Mouse (Mus musculus) thymus, postnatal 4 days (tissue): ENCODE measurements around the gene Srpk2.
"Not testable (repeated sequence)": the region's sequence is repeated elsewhere in the genome, so short reads cannot be mapped to it uniquely, and the experiment has no call there.

ENCODE experiments used
- DNase-seq: peaks from one replicate; pipeline ENCODE4 v3.0.0; 2021

Srpk2 gene

DNA sequence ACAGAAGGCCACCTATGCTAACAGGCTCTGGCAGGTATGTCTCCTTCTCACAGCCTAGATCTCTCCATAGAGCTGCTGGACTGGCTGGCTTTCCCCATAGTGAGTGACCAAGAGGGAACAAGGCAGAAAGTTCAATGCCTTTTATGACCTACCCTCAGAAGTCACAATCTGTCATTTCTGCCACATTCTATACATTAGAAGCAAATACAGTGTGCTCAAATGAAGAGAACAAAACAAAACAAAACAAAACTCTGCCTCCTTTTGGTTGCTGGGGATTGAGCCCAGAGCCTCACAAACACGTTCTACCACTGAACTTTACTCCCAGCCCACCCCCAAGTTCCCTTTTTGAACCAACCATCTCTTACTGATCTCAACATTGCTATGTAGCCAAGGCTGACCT lies at the start of gene Srpk2:
Gene Srpk2 (minus strand): TSS at position 101 of the 400 bp plus-strand sequence.
- no peak for DNase-seq

DNA sequence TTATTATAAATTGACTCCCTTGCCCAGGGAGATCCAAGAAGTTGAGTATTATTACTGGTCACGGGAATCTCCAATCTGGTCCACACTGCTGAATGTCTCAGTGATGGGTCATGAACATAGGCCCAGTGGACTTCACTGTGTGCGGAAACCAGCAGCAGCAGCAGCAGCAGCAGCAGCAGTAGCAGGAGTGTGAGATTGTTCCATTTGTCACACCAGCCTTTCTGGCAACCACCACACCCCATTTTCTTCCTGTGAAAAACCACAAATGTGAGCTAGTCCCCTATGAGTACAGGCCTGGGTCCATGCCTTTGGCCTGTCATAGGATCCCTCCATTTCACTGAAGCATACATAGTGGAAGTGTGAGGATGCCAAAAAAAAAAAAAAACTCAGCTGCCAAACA lies 37.5 kb upstream of the Srpk2 start:
- no peak for DNase-seq

DNA sequence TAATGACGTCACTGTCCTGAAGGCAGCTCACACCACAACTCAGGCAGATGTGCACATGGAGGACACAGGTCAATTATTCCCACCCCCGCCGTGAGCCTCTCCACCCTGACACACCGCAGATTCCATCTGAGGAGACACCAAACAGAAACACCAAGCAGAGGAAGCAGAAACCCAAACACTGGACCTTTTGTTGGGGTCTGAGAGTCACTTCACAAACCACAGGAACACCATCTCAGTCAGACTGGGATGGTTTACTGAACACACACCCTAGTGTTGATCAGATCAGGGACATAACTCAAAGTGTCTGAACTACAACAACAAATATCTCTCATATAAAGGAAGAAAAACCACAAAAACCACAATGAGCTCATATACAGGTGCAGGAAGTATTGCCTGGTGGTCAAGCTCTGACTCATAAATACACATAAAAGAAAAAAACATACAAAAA lies 34.5 kb upstream of the Srpk2 start:
- DNase-seq = no peak

DNA sequence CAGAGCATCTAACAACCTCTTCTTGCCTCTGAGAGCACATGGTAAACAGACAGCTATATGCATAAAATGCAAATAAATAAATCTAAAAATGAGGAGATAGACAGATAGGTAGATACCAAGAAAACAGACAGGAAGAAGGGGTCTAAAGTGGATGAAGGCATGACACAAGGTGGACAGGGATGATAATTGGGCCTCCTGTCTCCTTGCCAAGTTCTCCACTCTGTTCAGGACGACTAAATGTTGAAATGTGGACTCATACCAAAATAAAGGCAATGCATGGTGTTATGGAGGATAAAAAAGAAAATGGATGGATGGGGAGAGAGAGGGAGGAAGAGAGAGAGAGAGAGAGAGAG lies 33.7 kb upstream of the Srpk2 start:
- DNase-seq = no peak

DNA sequence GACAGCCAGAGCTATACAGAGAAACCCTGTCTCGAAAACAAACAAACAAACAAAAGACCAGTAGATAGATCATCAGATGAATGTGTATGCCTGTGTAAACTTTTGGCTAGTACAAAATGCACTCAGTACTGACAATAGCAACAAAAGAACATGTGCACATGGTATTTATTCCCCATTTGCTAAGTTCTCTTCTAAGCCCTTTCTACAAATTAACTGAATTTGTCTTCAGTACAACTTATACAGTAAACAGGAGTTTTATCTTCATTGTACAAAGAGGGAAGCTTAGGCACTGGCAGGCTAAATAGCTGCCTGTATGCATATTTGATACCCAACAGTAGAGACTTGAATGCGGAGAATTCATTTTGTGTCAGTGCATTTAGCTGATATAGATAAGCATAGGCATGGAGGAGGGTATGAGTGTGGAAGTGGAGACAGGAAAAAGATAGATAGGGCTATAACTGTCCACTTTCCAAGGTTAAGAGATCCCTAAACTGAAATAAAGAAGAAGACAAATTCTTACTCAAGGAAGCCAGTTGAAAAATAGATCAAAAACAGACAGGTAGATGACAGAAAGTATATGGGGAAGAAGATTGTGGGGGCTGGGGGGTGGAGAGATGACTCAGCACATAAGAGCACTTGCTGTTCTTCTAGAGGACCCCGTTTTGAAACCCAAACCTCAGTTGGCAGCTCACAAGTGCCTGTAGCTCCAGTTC lies 33.2 kb upstream of the Srpk2 start:
- DNase-seq = no peak

DNA sequence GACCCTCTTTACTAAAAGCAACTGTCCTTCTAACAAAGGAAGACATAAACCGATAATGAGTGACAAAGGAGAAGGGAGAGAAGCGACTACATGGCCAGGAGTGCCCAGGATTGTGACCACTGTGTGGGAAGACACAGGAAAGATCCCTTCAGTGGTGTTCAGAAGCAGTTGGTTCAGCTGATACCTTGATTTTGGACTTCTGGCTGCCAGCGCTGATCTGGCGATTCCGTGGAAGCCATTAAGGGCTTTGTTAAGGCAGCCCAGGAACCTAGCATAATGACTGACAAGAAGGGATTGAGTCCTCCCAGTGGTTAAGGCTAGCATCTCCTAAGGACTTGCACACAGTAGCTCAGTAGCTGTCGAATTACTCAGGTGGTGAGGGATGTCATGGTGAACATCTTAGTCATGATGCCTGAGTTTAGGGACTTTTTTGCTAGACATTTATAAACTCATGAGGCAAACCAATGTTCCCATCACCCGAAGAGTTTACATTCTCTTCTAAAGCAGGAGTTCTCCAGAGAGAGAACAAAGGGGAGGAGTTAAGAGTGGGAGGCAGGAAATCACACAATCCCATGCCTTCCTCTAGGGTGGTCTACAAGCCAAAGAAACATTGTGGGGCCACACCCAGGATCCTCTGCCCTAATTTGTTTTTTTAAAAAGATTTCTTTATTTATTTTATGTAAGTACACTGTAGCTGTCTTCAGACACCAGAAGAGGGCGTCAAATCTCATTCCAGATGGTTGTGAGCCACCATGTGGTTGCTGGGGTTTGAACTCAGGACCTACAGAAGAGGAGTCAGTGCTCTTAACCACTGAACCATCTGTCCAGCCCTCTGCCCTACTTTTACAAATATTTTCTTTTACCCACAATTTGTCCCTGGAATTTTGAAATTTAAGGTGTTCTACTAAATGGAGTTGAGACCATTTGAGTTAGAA lies 29.3 kb upstream of the Srpk2 start:
- no peak for DNase-seq

DNA sequence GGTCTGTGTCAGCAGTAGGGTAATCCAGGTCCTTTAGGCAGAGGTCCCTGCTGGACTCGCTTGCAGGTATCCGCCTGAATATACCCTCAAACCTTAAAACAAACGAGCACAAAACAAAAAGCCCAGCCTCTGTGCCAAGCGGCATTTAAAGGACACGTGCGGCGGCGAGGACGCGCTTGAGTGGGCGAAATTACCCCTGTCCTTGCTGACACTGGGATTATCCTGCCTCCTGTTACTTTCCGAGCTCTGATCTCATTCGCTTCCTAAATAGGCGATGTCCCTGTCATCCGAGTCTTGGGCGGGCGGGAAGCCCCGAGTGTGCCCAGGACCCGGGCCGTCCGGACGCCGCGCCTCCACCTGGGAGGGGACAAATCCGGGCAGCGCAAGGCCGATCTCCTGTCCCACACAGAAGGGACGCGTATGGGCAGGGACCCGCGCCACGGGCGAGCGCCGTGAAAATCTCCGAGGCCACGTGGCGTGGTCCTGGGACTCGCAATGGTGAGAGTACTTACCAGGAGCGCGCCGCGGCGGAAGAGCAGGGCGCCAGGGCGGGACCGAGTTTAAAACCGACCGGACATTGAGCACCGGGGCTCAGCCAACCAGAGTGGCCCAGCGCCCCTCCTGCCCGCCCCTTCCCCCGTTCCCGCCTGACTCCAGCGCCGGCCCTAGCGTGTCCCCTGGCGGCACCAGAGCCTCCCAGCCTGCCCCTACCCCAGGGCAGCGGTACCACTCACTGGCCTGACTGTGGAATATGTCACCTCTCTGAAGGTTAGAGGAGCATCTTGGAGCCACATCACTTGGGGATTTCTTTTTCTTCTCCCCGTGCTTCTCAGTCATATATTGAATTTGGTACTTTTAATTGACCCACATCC lies 27.9 kb upstream of the Srpk2 start:
- DNase-seq = peak; percentile 87

DNA sequence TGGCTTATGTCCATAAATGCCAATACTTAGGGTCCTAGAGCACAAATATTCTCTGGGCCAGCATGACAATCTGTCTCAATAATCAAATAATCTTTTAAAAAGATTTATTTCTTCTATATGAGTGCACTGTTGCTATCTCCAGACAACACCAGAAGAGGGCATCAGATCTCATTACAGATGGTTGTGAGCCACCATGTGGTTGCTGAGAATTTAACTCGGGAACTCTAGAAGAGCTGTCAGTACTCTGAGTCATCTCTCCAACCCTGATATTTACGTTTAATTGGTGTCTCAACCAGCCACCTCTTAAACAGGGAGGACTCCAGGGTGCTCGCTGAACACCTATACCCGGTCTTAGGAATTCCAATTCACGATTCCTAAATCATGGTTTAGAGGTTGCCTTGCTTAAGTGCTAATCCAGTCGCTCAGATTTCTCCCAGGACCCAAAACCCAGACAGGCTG lies 27.3 kb upstream of the Srpk2 start:
- peak; percentile 20 for DNase-seq

DNA sequence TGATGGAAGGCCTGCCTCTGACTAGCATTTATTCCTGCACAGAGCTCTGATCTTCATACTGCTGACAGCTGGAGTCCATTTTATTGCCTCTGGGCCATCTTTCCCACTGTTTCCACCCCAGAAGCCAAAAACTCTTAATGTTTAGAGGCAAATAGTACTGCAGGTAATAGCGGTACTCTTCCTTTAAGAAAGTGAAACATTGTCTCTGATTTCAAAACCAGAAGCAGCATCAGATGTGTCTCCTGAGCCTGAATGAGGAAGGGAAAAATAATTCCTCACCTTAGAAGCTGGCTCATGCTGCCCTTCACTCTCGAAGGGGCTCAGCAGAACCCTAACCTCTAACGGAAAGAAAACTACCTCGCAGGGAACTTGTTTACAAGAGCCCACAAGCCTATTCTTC lies 26.8 kb upstream of the Srpk2 start:
- DNase-seq = no peak

DNA sequence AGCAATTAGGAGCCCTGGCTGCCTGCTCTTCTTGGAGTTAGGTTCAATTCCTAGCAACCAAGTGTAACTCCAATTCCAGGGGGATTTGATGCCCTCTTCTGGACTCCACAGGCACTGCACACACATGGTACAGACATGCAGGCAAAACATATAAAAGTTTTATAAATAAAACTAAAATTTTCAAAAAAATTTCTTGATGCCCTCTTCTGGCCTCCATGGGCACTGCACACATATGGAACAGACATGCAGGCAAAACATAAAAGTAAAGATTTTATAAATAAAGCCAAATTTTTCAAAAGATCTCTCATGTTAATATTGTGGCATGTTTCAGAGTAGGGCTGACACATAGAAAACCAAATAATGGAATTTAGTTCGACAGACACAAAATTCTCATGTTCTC lies 25.2 kb upstream of the Srpk2 start:
- peak; percentile 42 for DNase-seq

DNA sequence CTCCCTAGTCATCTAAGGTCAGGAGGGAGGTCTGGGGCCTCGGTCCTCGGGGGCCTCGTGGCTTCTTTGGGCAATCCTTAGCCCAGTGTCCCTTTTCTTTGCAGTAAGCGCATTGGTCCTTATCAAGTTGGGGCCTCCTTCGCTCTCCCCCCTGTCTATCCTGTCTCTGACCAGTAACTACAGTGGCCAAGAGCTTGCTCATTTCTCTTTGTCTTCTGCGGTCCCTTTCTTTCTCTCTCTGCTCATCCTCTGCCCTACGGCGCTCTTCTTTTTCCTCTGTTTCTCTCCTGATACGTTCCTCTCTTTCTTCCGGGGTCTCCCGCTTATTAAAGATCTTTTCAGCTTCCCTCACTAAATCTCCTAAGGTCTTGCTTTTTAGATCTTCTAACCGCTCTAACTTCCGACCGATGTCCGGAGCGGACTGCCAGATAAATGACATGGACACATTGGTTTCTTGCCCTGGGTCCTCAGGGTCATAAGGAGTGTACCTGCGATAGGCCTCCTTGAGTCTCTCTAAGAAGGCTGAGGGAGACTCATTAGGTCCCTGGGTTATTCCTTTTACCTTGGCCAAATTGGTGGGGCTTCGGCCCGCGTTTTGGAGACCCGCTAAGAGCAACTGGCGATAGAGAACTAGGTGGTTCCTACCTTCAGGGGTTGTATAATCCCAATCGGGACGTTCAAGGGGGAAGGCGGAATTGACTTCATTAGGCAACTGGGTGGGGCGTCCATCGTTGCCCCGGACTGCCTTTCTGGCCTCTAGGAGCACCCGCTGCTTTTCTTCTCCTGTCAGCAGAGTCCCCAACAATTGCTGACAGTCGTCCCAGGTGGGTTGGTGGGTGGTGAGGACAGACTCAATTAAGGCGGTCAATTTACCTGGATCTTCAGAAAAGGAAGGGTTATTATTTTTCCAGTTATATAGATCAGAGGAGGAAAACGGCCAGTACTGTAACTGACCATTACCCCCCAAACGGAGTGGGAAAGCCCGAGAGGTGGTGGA lies 22.5 kb upstream of the Srpk2 start:
- not testable (repeated sequence) for DNase-seq

DNA sequence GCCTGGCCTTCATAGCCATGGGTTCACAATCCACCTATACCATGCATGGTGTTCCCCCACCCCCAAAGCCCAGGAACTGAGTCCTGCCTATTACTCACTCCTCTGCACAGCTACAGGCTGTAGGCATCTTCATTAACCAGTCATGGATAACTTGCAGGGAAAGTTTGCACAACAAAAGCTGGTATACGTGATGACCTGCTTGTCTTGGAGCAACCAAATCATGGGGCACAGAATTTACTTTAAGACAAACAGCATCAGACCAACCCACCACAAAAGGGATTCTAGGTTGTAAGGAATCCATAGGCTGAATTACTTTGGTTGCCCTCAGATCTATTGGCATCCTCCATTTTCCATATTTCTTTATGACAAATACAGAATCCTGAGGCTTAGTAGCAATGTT lies 13.0 kb upstream of the Srpk2 start:
- DNase-seq = no peak

DNA sequence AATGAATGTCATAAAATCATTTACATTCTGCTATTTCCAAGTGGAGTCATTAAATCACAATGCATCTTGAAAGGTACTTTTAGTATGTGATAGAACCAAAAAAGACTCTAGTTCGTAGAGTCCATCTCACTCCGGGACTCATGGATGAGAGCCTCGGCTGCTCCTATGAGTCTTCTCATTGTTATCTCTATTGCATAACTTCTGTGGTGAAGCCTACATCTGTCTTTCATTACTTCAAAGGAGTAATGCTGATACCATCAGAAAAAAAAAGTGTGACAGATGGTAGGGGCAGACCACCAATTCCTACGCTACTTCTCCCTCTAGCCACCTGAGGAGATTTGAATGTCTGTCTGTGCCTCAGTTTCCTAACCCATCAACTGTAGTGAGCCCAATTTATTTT lies 986 bp downstream of the Srpk2 start:
- no peak for DNase-seq

DNA sequence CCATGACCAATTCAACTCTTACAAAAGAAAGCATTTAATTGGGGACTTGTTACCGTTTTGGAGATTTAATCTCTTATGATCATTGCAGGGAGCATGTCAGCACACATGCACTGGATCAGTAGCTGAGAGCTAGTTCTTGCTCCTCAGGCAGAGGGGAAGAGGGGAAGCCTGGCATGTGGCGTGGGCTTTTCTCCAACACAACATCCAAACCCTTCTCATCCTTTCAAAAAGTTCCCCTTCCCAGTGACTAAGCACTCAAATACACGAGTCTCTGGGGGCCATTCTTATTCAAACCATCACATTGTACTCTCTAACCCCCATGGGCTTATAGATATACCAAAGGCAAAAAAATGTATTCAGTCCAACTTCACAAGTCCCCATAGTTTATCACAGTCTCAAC lies 5.4 kb downstream of the Srpk2 start:
- no peak for DNase-seq

DNA sequence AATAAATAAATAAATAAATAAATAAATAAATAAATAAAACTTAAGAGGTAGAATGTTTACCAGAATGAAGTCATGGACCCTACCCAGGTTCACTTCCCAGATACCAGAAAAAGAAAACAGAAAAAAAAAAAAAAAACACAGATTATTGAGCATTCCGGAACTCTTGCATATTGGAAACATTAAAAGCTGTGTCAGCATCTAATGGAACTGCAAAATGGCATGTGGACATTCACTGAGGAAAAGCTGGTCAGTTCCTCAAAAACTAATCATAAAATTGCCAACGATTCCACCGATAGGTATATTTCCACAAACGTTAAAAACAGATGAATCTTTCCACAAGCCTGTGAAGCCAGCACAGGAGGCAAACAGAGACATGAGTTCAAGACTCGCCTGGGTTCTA lies 6.5 kb downstream of the Srpk2 start:
- no peak for DNase-seq

DNA sequence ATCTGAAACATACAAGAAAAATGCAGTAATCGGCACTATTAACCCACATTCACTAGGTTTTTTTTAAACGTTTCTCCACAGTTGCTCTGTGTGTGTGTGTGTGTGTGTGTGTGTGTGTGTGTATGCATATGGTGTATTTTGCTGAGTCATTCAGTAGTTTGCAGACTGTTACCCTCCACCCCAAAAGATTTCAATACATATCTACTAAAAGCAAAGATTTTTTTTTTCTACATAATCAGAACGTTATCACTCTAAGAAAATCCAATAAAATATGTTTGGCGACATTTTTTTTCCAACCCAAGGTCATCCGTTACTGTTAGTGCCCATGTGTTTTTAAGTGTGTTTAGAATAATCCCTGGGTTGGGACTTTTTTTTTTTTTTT lies 7.4 kb downstream of the Srpk2 start:
- no peak for DNase-seq

DNA sequence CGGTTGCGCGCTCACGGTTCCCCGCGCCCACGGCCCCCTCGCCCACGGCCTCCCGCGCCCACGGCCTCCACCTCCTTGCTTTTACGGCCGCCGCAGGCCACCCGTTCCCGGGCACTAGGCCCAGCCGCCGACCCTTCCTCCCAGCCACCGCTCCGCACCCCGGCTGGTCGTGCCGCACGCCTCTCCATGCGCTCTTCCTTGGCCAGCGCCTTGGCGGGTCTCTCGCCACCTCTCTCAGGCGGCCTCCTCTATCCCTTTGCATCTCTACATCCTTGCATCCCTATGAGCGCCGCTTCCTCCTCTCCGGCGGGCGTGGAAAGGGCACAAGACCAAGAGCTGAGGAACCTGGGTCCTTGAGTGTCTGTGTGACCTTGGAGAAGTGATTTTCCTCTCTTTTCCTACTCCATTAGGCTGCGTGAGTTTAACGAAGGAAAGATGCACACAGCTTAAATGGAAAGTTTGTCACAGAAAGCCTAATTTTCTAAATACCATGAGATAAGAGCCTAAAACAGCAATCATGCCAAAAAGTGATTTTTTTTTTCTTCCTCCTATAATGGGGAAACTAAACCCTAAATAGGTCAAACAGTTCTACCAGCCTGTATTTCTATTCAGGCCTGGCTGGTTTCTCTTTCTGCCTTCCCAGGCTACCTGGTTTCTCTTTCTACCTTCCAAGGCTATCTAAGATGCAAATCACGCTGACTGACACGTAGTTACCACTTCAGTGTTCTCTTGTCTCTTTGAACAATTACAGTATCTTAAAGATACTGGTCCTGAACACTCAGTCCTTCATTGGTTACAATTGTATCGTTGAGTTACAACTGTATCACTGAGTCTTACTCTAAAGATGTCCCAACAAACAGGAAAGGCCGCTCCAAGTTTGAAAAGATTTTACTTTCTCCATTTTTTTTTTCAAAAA lies 8.0 kb downstream of the Srpk2 start:
- no peak for DNase-seq

DNA sequence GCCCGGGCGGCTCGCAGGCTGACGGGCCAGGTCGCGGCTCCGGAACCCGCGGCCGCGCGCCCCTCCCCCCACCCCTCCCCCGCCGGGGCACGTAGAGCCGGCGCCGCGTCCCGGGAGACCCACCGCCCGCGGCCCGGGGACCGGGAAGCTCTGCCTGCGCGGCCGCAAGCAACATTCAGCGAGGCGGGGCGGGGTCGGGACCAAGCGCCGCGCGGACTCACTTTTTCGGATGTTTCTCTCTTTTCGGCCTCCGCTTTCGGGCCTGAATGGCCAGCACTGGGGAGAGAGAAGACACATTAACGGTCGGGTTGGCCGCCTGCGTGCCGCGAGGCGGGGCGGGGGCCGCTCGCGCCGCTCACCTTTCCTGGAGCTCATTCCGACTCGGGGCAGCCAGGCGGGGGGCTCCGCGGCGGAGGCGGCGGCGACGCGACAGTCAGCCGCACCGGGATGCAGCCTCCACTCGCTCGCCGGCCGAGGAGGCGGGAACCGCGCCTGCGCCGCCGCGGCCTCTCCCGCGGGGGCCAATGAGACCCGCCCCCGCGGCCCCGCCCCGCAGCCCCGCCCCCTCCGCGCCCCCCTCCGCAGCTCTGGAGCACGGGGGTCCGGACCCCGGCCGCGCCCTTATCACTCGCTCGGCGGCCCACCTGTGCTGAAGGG lies 8.8 kb downstream of the Srpk2 start:
- DNase-seq = peak; percentile 83

DNA sequence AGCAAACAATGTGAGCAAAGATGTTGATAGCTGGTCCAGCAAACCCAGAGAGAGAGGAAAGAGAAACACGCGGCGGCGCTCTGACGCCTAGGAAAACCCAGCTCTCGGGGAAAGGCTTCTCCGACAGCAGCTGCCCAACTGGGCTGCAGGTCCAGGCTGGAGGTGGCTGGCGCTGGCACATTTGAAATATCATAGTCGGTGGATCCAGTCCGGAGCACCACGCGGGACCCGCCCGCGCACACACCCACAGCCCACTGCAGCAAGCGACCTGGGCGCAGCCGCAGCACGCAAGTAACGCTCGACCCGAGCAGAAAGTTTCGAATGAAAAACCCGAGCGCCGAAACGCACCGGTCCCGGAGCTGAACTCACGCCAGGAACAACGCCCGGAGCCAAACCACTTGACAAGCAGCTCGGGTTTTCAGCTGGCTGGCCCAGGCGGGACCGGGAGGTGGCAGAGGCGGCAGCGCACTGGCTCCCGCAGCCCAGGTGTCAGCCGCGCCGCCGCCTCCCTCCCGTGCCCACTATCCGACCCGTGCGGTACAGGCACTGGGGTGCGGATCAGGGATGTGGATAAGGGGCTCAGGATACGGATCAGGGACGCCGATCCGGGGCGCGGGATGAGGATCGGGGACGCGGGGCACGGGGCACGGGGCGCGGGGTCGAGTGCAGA lies 9.5 kb downstream of the Srpk2 start:
- peak; percentile 75 for DNase-seq

DNA sequence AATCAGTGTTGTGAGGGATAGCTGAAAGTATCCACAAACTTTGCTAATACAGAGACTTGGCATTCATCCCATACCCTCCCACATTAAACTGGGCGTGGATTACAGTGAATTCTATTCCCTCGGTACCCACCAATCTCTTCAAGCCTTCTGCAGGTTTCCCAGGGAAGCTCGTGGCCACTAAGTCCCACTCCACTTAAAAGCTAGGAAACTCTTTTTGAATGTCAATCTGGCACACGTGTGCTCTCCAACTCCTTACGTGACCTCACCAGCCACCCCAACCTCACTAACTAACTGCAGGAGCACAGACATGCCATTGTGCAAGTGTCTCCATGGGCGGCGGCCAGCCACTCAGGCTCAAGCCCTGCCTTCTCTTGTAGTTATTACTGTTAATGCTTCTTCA lies 12.3 kb downstream of the Srpk2 start:
- no peak for DNase-seq
